Mouse (Mus musculus) kidney, embryonic 14.5 days (tissue): Measurements from ENCODE around the gene Gm17581. TPM values are rescaled to one million over a fixed set of nuclear protein-coding genes. Genes with fewer than 3 reads are reported as not detected.
A peak's percentile ranks its signal among the peaks of the same experiment; 100 is the strongest.
"Not testable (repeated sequence)": the region's sequence is repeated elsewhere in the genome, so short reads cannot be mapped to it uniquely, and the experiment has no call there.

Experiments used
- ATAC-seq: fragments of 200-750 bp; cut with Nextera tagmentation; 2 replicates; pipeline ENCODE4 v1.8.0; 2017; ENCODE audit warnings: moderate number of reproducible peaks, mild to moderate bottlenecking, moderate TSS enrichment, moderate library complexity; ENCODE audit not compliant: low FRiP score, low TSS enrichment
- H3K27ac ChIP-seq: fragments of 300-500 bp; sonication (generic); 2 replicates; pipeline ENCODE4 v1.5.1; 2014; ENCODE audit warnings: low read depth, mild to moderate bottlenecking, low read length, moderate library complexity, mixed read lengths
- H3K27me3 ChIP-seq: fragments of 300-500 bp; sonication (generic); 2 replicates; pipeline ENCODE4 v1.6.1; 2014; ENCODE audit warnings: mild to moderate bottlenecking, low read length; ENCODE audit not compliant: control insufficient read depth, insufficient read depth
- H3K36me3 ChIP-seq: fragments of 300-500 bp; sonication (generic); 2 replicates; pipeline ENCODE4 v1.6.1; 2014; ENCODE audit warnings: low read length, mixed read lengths; ENCODE audit not compliant: control insufficient read depth, insufficient read depth
- H3K4me1 ChIP-seq: fragments of 300-500 bp; sonication (generic); 2 replicates; pipeline ENCODE4 v1.6.1; 2014; ENCODE audit warnings: low read length, mixed read lengths; ENCODE audit not compliant: control insufficient read depth, insufficient read depth
- H3K4me2 ChIP-seq: fragments of 300-500 bp; sonication (generic); replicated peaks from 2 replicates; pipeline ENCODE4 v1.6.1; 2014; ENCODE audit warnings: low read depth, mild to moderate bottlenecking, low read length
- H3K4me3 ChIP-seq: fragments of 300-500 bp; sonication (generic); 2 replicates; pipeline ENCODE4 v1.5.1; 2014; ENCODE audit warnings: mild to moderate bottlenecking, low read length
- H3K9ac ChIP-seq: fragments of 300-500 bp; sonication (generic); 2 replicates; pipeline ENCODE4 v1.6.1; 2014; ENCODE audit warnings: low read depth, mild to moderate bottlenecking, low read length, moderate library complexity
- H3K9me3 ChIP-seq: fragments of 300-500 bp; sonication (generic); 2 replicates; pipeline ENCODE4 v1.6.1; 2016; ENCODE audit warnings: low read length; ENCODE audit not compliant: control insufficient read depth
- WGBS: fragments of 180-500 bp; shearing (Covaris S2); extraction: QIAGEN DNeasy Blood & Tissue Kit; methylation state at CpG from one replicate; pipeline ENCODE4 v1.1.7; 2014; 5-methylcytosine and 5-hydroxymethylcytosine counted together
- polyA plus RNA-seq: library from polyadenylated mRNA; unstranded; fragments of >200 nt; fragmentation: Nextera tagmentation; extraction: Ambion mirVana; gene quantifications from 2 replicates; pipeline ENCODE4 v1.2.1, GENCODE M21; 2014

The Gm17581 gene
- not detected in 2 replicates for polyA plus RNA-seq

GRCm38 (mm10) chr2:155735766-155736165, at the start of gene Gm17581:
Gm17581 (minus strand) TSS chr2:155735866.
- H3K36me3 ChIP-seq, ATAC-seq, H3K27ac ChIP-seq, H3K27me3 ChIP-seq, H3K9me3 ChIP-seq, H3K4me3 ChIP-seq, H3K4me1 ChIP-seq, H3K9ac ChIP-seq, H3K4me2 ChIP-seq: not testable (repeated sequence)
- WGBS = 82% methylated on average over 5 of the region's 5 CpGs

- Histone ChIP-seq H3K9me3 (no peaks in the 10 kb centered on the region), H3K27ac (no peak overlapping the region), H3K36me3 (no peaks in the 10 kb centered on the region), H3K4me1 (no peaks in the 10 kb centered on the region), H3K4me2 (no peak overlapping the region), H3K4me3 (no peak overlapping the region), H3K27me3 (no peaks in the 10 kb centered on the region), H3K9ac (no peak overlapping the region)
- WGBS = 82% methylated on average over 6 of the region's 6 CpGs
- no peak for ATAC-seq
These were observed 48.9 kb upstream of the Gm17581 start for GRCm38 (mm10) chr2:155784534-155784933.

DNA sequence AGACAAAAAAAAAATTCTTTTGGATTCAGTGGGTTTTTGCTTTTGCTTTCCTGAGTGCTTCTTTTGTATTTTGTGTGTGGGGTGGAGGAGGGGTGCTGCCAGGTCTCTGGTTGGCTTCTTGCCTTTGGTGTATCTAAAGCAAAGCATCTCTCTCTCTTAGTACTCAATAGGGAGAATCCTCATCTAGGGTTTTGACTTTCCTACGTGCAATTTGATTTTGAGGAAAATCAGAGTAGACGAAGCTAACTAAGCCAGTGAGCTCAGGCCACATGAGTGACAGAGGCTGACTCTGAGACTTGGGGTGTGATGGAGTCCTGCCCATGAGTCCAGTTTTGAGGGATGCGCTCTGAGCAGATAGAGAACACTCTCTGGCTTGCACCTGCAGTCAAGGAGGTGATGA, 43.8 kb upstream of the Gm17581 start:
- H3K27me3 ChIP-seq = peaks cover 23% of the 10 kb centered on the region
- ATAC-seq = no peak
- no peak overlapping the region for H3K4me2 ChIP-seq
- H3K27ac ChIP-seq = no peak overlapping the region
- no peak overlapping the region for H3K9ac ChIP-seq
- no peak overlapping the region for H3K4me3 ChIP-seq
- H3K4me1 ChIP-seq = peaks cover 3% of the 10 kb centered on the region; the same call in 1 of the 2 replicates
- 86% methylated on average over 3 of the region's 3 CpGs for WGBS
- H3K36me3 ChIP-seq = no peaks in the 10 kb centered on the region
- H3K9me3 ChIP-seq = no peaks in the 10 kb centered on the region

DNA sequence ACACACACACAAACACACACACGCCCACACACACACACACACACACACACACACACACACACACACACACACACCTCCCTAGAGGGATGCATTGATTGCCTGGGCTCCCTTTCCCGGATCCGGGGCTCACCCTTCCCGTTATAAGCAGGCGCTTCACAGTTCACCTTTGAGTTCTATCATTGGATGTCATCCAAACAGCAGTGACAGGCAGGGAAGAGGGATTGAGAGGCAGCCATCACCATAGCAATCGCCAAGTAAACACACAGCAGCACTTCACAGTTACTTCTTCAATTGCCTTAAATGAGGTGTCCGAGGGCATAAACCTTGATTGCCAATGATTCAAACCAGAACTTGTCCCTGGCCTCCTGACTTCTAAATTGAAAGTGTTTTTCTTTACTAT, 43.4 kb upstream of the Gm17581 start:
- H3K4me1 ChIP-seq = peaks cover 3% of the 10 kb centered on the region; the same call in 1 of the 2 replicates

DNA sequence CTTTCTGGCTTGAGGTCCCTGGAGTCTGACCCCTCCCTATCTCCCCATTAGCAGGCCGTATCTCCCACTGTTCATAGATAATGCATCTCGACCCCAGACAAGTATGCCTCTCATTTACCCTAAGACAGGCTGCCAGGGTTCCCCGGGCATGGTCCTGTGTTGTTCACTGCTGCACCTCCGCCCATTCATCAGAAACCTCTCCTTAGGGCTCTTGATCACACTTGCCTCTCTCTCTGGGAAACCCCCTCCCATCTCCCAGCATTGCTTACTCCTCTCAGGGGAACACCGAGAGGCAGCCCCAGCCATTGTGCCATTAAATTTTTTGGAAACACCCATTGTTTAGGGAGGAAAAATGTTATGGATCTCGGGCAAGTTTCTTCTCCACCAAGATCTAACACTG, 42.3 kb upstream of the Gm17581 start:
- Histone ChIP-seq H3K9ac (no peak overlapping the region), H3K36me3 (no peaks in the 10 kb centered on the region), H3K27me3 (peaks cover 38% of the 10 kb centered on the region), H3K4me1 (peaks cover 3% of the 10 kb centered on the region; the same call in 1 of the 2 replicates), H3K4me3 (no peak overlapping the region), H3K4me2 (no peak overlapping the region), H3K9me3 (no peaks in the 10 kb centered on the region), H3K27ac (no peak overlapping the region)
- WGBS = 84% methylated on average over 6 of the region's 6 CpGs
- ATAC-seq = no peak

More for the DNA sequence above, 43.4 kb upstream of the Gm17581 start:
- Histone ChIP-seq H3K4me2 (no peak overlapping the region), H3K27ac (no peak overlapping the region), H3K9ac (no peak overlapping the region), H3K27me3 (peaks cover 27% of the 10 kb centered on the region), H3K9me3 (no peaks in the 10 kb centered on the region), H3K4me3 (no peak overlapping the region), H3K36me3 (no peaks in the 10 kb centered on the region)
- WGBS = 51% methylated on average over 7 of the region's 7 CpGs
- no peak for ATAC-seq

DNA sequence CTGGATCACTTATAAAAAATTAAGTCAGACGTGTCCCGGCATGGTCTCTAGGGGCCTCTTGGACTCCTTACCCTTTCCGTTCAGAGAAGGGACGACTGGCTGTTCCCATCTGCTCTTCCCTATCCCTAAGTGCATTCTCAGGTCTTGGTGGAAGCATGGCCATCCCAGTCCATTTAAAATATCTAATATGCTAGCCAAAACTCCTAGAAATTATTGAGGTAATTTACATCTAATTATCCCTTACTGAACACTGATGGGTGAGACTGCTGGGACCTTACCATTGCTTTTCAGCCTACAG, 42.0 kb upstream of the Gm17581 start:
- WGBS = 75% methylated on average over 4 of the region's 4 CpGs
- no peak for ATAC-seq
- no peak overlapping the region for H3K4me3 ChIP-seq

GRCm38 (mm10) chr2:155776824-155777687, 41.4 kb upstream of the Gm17581 start:
- Histone ChIP-seq H3K4me1 (peaks cover 3% of the 10 kb centered on the region; the same call in 1 of the 2 replicates), H3K36me3 (no peaks in the 10 kb centered on the region), H3K4me2 (no peak overlapping the region), H3K9me3 (no peaks in the 10 kb centered on the region), H3K27ac (no peak overlapping the region), H3K9ac (no peak overlapping the region), H3K4me3 (no peak overlapping the region), H3K27me3 (peaks cover 40% of the 10 kb centered on the region)
- ATAC-seq = no peak
- 67% methylated on average over 10 of the region's 10 CpGs for WGBS

More for the DNA sequence above, 42.0 kb upstream of the Gm17581 start:
- no peak overlapping the region for H3K27ac ChIP-seq
- H3K4me1 ChIP-seq = peaks cover 3% of the 10 kb centered on the region; the same call in 1 of the 2 replicates
- H3K36me3 ChIP-seq = no peaks in the 10 kb centered on the region
- H3K27me3 ChIP-seq = peaks cover 40% of the 10 kb centered on the region
- H3K9ac ChIP-seq = no peak overlapping the region
- H3K9me3 ChIP-seq = no peaks in the 10 kb centered on the region
- no peak overlapping the region for H3K4me2 ChIP-seq

GRCm38 (mm10) chr2:155775685-155776263, 40.1 kb upstream of the Gm17581 start:
- Histone ChIP-seq H3K36me3 (no peaks in the 10 kb centered on the region), H3K27ac (no peak overlapping the region; the same call in 1 of the 2 replicates), H3K27me3 (peaks cover 40% of the 10 kb centered on the region), H3K9me3 (no peaks in the 10 kb centered on the region), H3K4me1 (peaks cover 3% of the 10 kb centered on the region; the same call in 1 of the 2 replicates), H3K9ac (no peak overlapping the region), H3K4me3 (peak overlapping the region; percentile 41), H3K4me2 (peak overlapping the region; percentile 99)
- ATAC-seq = peak; percentile 87
- 2% methylated on average over 42 of the region's 44 CpGs for WGBS
